Mouse (Mus musculus) thymus, adult 18-20 months (tissue): ENCODE measurements around the gene Tmem243.

Experiments used
- DNase-seq, 2 experiments: peaks; one replicate each; pipeline ENCODE4 v3.0.0; 2022; ENCODE audit warnings: mixed read lengths in 2 of 2

The Tmem243 gene

GRCm38 (mm10) chr5:9100207-9100848, at the start of gene Tmem243:
Gene Tmem243 (plus strand): TSS chr5:9100668.
- DNase-seq = peak; percentile 71 to 76

- DNase-seq = peak in 1 of 2 experiments; percentile 24
These were observed 44.3 kb upstream of the Tmem243 start for GRCm38 (mm10) chr5:9056020-9056660.

DNA sequence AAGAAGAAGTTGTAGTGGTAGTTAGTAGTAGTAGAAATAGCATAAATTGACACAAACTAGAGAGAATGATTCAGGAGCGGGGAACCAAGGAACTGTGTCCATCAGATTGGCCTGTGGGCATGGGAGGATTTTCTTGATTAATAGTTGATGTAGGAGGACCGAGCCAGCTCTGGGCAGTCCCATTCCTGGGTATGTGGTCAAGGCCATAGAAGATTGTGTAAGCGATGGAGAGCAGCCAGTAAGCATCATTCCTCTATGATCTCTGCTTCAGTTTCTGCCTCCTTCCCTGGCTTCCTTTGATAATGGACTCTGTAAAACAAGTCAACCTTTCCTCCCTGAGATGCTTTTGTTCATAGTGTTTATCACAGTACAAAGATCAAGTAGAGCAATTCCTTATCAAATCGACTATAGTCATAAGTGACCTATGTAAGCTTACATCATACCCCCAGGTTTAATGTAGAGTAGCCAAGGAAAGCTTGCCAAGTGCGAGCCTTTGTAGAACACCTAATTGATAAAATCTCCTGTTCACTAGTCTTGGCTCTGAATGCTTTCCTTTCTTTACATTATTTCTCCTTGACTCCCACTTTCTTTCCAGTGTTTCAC, 43.1 kb upstream of the Tmem243 start:
- DNase-seq = no peak

DNA sequence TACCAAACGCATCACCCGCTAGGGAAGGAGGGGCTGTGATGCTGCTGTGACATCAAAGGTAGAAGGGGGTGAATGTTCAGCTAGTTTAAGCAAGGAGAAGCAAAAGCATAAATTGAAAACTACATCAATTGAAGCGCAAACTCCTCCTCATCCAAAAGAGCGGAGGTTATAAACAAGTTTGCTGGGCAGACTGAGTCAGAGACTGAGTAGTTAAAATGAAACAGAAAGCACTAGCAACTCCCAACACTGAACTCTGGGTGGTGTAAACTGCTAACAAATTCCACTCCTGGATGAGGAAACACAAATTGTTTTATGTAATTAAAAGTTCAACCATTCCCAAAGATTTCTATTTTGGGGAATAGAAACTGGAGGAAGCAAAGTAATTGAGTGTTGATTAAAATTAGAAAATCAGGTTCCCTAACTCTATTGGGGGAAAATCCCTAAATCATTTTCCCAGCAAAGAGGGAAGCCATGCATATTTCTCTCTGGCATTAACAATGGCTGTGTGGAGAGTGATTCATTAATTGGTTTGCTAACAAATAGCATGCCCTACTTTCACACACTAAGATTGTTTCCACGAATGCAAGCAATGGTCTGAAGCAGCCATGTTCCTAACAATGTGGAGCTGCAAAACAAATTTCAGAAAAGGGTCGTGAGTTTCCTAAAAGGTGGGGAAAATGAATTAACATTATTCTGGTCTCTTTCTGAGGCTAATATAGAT, 41.0 kb upstream of the Tmem243 start:
- no peak for DNase-seq

- no peak for DNase-seq
These were observed 40.2 kb upstream of the Tmem243 start for GRCm38 (mm10) chr5:9060228-9060627.

GRCm38 (mm10) chr5:9064217-9064616, 36.3 kb upstream of the Tmem243 start:
- DNase-seq = no peak

DNA sequence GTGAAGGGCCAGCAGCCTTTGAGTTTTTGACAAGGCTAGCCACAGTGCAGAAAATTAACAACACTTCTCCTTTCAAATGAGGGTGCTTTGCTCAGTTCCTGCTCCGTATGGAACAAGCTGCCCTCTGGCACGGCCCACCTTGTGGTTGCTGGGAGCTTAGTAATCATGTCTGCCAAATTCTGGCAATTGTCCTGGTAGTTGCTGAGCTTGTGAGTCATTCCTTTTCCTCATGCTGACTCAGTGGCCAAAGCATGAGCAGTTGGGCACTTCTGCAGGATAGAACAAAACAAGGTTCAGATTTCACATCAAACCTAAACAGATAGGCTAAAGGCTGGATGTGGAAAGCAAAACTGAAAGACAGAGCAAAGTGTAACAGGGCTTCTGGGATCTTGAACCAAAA, 31.6 kb upstream of the Tmem243 start:
- no peak for DNase-seq

DNA sequence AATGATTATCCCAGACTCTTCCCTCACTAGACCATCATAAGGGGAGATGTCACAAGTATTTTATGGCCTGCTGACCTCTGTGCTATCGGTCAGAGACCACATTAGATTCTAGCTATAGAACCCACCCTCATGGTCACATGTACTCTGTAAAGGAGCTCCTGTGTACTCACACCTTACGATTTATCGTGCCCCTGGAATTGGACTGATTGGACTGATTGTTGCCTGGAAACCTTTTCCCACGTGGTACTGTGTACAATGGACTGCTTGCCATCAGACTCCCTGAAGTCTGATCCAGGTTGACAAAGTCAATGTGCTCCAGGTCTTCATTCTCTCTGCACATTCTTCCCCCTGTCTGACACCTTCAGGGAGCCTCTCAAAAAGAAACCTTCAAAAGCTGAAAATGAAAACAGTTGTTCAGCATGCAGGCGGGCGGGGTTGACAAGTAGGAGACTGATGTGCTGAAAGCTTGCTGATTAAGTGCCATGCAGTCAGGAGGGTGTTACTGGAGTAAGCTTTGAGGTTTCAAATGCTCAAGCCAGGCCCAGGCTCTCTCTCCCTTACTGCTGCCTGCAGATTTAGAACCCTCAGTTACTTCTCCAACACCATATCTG, 30.8 kb upstream of the Tmem243 start:
- no peak for DNase-seq

- no peak for DNase-seq
These were observed 29.1 kb upstream of the Tmem243 start for GRCm38 (mm10) chr5:9071360-9071759.

DNA sequence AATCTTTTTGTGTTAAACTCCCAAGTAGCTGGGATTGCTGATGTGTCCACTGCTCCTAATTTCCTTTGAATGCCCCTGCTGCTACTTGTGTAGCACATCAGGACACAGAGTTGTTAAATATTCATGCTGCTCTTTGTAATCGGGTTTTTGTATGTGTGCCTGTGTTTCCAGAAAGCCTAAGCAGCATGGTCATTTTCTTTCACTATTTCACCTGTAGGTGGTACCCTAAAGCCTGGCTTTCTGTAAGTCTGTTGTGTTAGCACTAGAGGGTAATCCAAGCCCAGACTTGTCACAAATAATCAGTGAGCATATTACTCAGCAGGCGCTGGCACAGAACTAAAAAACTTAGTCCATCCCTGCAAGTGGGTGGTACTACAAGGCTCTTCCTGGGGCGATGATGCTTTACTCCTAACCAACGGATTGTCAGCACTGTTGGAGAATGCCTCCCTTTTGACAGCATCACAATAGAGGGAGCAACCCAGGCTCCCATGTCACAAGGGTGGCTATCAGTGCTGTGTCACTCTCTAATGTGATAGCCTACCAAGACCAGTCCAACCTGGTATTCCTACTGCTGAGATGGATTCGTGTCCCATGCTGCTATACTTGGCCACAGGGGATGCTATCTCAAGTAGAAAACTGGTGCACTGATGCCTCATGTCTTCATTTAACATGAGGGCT, 27.2 kb upstream of the Tmem243 start:
- DNase-seq = no peak

GRCm38 (mm10) chr5:9079773-9080501, 20.5 kb upstream of the Tmem243 start:
- DNase-seq = no peak

GRCm38 (mm10) chr5:9086924-9087719, 13.3 kb upstream of the Tmem243 start:
- DNase-seq = no peak

DNA sequence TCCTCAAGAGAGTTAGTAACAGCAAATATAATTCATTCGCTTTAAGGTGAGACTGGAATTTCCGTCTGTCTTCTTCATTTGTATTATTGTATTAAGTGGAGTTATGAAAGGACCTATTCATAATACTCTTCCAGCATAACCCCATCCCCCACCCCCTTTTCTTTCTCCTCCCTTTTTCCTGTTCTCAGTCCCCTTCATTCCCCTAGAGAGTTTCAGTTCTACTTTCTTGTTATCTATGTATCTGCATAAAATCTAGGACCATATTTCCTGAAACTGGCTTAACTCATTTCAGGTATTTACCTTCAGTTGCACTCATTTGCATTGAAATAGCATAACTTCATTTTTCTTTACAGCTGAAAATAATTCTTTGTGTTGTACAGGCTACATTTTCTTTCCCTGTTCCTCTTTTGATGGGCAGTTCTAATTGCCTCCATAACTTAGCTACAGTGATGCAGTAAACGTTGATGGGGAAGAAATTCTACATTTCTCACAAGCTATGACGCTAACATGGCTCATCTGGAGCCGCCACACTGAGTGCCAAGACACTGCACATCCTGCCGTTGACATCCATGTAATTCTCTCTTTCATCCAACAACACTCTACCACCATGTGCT, 9.9 kb upstream of the Tmem243 start:
- no peak for DNase-seq

- DNase-seq = no peak
These were observed 7.8 kb upstream of the Tmem243 start for GRCm38 (mm10) chr5:9092716-9093115.

GRCm38 (mm10) chr5:9093490-9093889, 7.0 kb upstream of the Tmem243 start:
- DNase-seq = no peak

GRCm38 (mm10) chr5:9100849-9101801, 657 bp downstream of the Tmem243 start:
- peak in 1 of 2 experiments; percentile 27 for DNase-seq

DNA sequence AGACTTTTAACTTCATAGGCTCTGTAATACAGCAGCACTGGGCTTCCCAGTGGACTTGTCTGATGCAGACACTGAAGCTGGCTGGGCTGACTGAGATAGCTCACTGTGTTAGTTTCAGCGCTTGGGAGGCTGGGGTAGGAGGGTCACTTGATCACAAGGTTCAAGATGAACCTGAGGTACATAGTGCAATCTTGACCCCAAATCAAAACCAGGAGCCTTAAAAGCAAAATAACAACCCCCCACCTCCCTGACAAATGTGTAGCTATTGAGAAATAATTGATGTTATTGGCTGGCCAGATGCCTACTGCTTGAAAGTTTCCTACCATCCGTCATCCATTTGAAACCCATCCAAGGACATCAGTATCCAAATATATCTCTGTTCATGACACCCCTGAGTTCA, 2.2 kb downstream of the Tmem243 start:
- DNase-seq = no peak

DNA sequence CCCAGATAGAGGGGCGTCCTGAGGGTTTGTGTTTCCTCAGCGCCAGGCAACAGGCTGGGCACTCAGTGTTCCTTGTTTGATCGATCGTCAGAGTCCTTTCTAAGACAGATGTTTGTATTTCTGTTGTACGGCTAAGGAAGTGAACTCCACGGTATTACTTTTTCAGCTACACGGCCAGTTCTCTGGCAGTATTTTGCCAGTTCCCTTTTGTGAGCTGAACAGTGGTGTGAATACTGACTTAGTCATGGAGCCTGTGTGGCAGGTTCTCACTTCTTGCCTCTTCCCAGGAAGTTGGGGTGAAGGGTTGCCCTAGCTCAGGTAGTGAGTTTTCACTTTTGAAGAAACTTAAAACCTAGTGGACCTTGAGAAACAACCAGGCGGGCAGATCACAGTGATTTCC, 3.5 kb downstream of the Tmem243 start:
- DNase-seq = no peak

GRCm38 (mm10) chr5:9106806-9107205, 6.3 kb downstream of the Tmem243 start:
- DNase-seq = no peak
